Mouse (Mus musculus): ENCODE measurements around the gene Adora3.

Gene Adora3

GRCm38 (mm10) chr3:105873451-105874445, 3.1 kb downstream of the Adora3 start:
- no peak for DNase-seq (ENCODE audit: low read depth, low spot score)

GRCm38 (mm10) chr3:105876022-105876421, 5.4 kb downstream of the Adora3 start:
- DNase-seq (ENCODE audit: low read depth, low spot score) = no peak

- peak; percentile 78 for DNase-seq (ENCODE audit: low read depth, low spot score)
Measured at GRCm38 (mm10) chr3:105877252-105877803, 6.7 kb downstream of the Adora3 start.

DNA sequence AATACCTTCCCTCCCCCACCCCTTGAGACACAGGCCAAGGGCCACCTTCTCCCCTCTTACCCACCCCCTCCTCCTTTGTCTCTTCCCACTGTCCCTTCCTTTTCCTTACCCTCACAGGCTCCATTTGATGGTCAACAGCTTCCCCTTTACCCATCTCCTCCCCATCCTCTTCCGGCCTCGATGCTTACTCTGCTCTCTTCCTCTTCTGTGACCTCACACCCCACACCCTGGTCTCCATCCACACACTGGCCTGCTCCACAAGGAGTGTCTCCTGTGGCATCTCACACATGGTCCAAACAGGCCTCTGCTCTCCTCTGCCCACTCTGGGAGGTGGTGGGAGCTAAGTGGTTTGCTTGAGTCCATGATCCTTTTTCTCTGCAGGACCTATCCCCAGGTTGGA, 7.3 kb downstream of the Adora3 start:
- DNase-seq (ENCODE audit: low read depth, low spot score) = no peak

- no peak for DNase-seq (ENCODE audit: low read depth, low spot score)
Measured at GRCm38 (mm10) chr3:105878751-105879150, 8.1 kb downstream of the Adora3 start.

- DNase-seq (ENCODE audit: low read depth, low spot score) = no peak
Measured at GRCm38 (mm10) chr3:105880419-105880818, 9.8 kb downstream of the Adora3 start.

DNA sequence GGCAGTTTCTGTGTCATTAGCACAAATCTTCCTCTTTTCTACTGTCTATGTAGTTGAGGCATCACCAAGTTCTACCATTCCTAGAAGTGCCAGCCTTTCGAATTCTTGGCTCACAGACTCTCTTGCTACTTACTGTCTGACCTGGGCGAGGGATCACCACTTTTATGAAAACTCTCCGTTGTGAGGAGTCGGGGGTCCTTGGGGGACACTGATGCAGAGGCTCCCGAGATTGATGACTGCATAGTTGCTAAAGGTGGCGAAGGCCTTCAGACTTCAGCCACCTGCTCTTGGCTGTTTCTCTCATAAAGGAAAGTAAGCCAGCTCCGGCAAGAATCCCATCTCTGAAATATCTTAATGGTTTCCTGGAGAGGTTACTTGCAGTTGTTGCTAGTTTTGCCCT, 11.4 kb downstream of the Adora3 start:
- DNase-seq (ENCODE audit: low read depth, low spot score) = no peak

DNA sequence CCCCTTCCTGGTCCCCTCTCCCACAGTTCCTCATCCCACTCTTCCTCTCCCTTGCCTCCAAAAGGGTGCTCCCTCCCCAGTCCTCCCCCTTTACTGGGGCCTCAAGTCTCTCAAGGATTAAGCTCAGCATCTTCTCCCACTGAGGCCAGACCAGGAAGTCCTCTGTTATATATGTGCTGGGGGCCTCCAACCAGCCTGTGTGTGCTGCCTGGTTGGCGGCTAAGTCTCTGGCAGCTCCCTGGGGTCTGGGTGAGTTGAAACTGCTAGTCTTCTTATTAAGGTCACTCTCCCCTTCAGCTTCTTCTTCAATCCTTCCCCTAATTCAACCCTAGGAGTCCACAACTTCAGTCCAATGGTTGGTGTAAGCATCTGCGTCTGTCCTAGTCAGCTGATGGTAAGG, 12.5 kb downstream of the Adora3 start:
- no peak for DNase-seq (ENCODE audit: low read depth, low spot score)

DNA sequence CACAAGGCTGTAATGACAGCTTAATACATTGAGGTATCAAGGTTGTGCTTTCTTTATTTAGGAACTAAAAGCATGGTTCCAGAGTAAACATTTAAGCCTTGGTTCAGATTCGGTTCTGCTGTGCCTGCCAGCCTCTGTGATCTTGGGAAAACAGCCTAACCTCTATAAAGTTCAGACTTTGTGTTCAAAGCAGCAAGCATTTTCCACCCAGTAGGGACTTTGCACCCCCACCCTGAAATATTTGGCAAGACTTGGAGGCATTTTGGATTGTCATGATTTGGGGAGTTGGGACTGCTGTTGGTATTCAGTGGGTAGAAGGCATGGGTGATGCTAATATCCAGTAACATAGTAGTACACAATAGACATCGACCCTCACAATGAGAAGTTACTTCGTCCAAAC, 18.3 kb downstream of the Adora3 start:
- no peak for DNase-seq (ENCODE audit: low read depth, low spot score)

GRCm38 (mm10) chr3:105890220-105890619, 19.6 kb downstream of the Adora3 start:
- peak; percentile 29 for DNase-seq (ENCODE audit: low read depth, low spot score)

DNA sequence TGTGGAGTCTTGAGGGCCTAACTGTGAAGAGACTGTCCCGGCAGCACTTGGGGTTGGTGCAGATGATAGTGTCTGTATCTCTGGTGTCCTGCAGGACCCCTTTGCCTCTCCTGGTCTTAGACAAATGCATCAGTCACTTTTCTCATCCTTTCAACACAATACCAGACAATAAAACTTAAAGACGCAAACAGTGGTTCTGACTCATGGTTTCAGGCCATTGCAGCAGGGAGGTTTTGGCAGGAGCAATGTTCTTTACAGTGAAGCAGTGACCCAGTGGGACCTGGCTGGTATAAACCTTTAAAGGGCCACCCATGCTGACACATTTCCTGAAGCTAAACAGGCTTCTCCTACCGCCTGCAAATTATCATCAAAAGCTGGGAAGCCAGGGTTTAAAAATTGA, 20.5 kb downstream of the Adora3 start:
- no peak for DNase-seq (ENCODE audit: low read depth, low spot score)

GRCm38 (mm10) chr3:105891760-105892571, 21.3 kb downstream of the Adora3 start:
- DNase-seq (ENCODE audit: low read depth, low spot score) = peak; percentile 54

GRCm38 (mm10) chr3:105892572-105893495, 22.2 kb downstream of the Adora3 start:
- peak; percentile 24 for DNase-seq (ENCODE audit: low read depth, low spot score)

DNA sequence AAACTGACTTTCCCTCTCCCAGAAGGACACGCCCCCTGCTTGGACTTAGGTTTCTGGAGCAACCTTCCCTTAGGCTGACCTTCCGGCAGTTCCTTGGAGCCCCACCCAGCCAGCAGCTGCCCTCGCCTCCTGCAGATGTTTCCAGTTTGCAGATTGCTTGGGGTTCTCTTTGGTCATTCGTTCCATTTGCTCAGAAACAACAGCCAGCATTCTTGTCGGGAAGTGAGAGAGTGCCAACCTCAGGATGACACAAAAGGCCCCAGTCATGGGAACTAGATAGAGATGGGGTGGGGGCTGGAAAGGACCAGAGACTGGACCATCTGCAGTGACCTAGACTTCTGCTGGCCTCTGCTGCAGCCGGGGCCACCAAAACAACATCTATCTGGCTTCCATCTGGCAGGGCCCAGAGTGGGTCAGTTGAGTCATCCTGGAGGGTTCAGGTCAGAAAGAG, 23.3 kb downstream of the Adora3 start:
- DNase-seq (ENCODE audit: low read depth, low spot score) = peak; percentile 88

DNA sequence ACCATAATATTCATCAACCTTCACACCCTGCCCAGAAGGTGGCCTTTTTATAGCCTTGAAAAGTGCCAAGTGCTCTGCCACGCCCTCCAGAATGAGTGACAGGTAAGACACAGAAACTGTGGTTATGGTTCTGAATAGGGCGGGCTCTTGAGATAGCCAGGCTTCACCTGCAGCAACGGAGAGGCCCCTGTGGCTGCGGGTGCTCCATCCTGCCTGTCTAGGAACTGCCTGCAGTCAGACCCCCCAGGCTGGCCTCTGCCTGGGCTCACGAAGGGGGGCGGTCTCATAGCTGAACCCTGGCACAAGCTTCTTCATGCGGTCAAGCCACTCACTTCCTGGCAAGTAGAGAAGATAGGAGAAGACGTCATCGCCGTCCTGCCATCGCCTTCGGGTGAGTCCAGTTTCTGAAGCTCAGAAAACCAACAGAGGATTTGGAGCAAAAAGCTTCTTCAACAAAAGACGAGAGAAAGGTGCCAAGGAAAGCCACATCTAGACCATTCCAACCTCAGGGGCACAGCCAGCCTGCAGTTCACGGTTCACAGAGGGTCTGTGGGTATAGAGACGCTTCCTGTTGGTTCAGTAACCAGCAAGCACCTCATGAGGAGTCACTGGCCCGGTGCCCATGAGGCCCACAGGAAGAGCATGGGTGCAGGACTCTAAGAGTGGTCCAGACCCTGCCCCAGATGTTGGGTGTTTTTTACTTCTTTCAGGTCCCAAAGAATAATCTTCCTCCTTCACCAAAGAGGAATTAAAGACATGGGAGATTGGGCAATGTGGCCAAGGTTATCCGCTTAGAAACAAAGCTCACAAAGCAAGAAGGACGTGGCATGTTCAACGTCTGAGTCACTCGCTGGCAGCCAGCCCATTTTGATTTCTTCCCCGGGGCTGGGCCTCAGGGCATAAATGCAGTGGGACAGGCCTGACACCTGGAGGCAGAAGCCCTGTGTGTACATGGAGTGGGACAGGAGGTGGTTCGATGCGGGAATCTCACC, 24.2 kb downstream of the Adora3 start:
- DNase-seq (ENCODE audit: low read depth, low spot score) = peak; percentile 81

- DNase-seq (ENCODE audit: low read depth, low spot score) = no peak
Measured at GRCm38 (mm10) chr3:105896811-105897210, 26.2 kb downstream of the Adora3 start.

GRCm38 (mm10) chr3:105898325-105898724, 27.7 kb downstream of the Adora3 start:
- DNase-seq (ENCODE audit: low read depth, low spot score) = peak; percentile 67

DNA sequence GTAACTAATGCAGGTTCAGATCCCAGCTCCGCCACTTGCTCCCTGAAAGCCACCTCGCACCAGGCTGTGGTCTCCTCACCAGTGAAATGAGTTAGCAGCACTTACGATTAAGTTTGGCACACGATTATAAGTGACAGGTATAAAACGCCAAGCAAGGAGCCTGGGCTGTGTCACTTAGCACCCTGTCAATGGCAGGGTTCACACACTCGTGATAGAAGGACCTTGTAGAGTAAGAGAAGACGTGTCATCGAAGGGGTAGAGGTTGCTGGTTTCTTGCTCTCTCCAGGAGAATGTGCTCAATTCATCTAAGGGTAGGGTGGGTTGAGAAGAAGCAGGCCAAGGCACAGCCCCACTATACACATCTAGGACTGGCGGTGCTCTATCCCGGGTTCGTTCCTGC, 28.2 kb downstream of the Adora3 start:
- DNase-seq (ENCODE audit: low read depth, low spot score) = no peak

DNA sequence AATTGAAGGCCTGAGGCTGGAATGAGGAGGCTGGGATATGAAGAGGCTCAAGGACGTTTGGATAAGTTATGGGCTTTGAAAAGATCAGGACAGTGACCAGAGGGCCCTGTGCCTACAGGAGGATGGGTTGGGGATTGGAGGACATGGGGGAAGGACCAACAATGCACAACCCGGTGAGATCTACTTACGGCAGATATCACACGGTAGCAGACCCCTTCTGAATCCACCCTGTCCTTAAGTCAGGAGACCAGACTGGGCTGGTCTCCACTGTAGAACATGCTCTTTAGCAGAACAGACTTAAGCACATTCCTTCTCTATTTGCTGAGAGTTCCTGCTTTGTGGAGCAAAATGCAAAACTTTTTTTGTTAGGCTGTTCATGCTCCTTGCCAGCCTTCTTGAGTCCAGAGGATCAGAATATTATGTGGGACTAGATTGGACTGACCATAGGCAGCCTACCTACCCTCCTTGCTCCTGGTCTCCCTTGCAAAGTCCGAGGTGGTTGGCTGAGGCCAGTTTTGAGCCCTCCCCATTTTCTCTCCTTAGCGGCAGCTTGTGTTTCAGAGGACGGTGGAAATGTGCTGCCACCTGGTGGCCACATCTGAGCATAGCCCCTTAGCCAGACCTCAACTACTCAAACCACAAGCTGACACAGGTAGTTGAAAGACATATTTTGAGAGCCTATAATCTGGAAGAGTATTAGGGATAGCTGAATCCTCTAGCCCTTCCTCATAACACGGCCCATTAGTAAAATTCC, 28.9 kb downstream of the Adora3 start:
- peak; percentile 92 for DNase-seq (ENCODE audit: low read depth, low spot score)
